Mouse (Mus musculus) hindbrain, embryonic 14.5 days (tissue): Measurements from ENCODE around the gene Fam221b. TPM values are rescaled to one million over a fixed set of nuclear protein-coding genes. Genes with fewer than 3 reads are reported as not detected.

ENCODE experiments used
- ATAC-seq: fragments of 200-750 bp; cut with Nextera tagmentation; 2 replicates; pipeline ENCODE4 v1.8.0; 2017; ENCODE audit warnings: moderate number of reproducible peaks, mild to moderate bottlenecking, moderate TSS enrichment, moderate library complexity; ENCODE audit not compliant: low FRiP score
- DNase-seq: peaks from one replicate; pipeline ENCODE4 v3.0.0-alpha.2; 2015; ENCODE audit warnings: low spot score
- H3K27ac ChIP-seq: fragments of 300-500 bp; sonication (generic); 2 replicates; pipeline ENCODE4 v1.5.1; 2014; ENCODE audit warnings: mild to moderate bottlenecking, moderate library complexity
- H3K27me3 ChIP-seq: fragments of 300-500 bp; sonication (generic); 2 replicates; pipeline ENCODE4 v1.6.1; 2014; ENCODE audit warnings: mild to moderate bottlenecking, low read length, mixed read lengths; ENCODE audit not compliant: control insufficient read depth, insufficient read depth
- H3K36me3 ChIP-seq: fragments of 300-500 bp; sonication (generic); replicated peaks from 2 replicates; pipeline ENCODE4 v1.6.1; 2014; ENCODE audit not compliant: control insufficient read depth, insufficient read depth
- H3K4me1 ChIP-seq: fragments of 300-500 bp; sonication (generic); replicated peaks from 2 replicates; pipeline ENCODE4 v1.6.1; 2014; ENCODE audit warnings: antibody characterized with exemption, low read length, mixed read lengths; ENCODE audit not compliant: control insufficient read depth, insufficient read depth
- H3K4me2 ChIP-seq: fragments of 300-500 bp; sonication (generic); replicated peaks from 2 replicates; pipeline ENCODE4 v1.6.1; 2014; ENCODE audit warnings: mild to moderate bottlenecking, moderate library complexity
- H3K4me3 ChIP-seq: fragments of 300-500 bp; sonication (generic); replicated peaks from 2 replicates; pipeline ENCODE4 v1.5.1; 2014; ENCODE audit warnings: mild to moderate bottlenecking, low read length
- H3K9ac ChIP-seq: fragments of 300-500 bp; sonication (generic); 2 replicates; pipeline ENCODE4 v1.6.1; 2014
- H3K9me3 ChIP-seq: fragments of 300-500 bp; sonication (generic); 2 replicates; pipeline ENCODE4 v1.6.1; 2016; ENCODE audit warnings: low read length; ENCODE audit not compliant: control insufficient read depth
- WGBS: fragments of 180-500 bp; shearing (Covaris S2); extraction: QIAGEN DNeasy Blood & Tissue Kit; methylation state at CpG from one replicate; pipeline ENCODE4 v1.1.7; 2014; 5-methylcytosine and 5-hydroxymethylcytosine counted together
- polyA plus RNA-seq: library from polyadenylated mRNA; unstranded; fragments of >200 nt; fragmentation: Nextera tagmentation; extraction: Ambion mirVana; gene quantifications from 2 replicates; pipeline ENCODE4 v1.2.1, GENCODE M21; 2014

The Fam221b gene
- polyA plus RNA-seq, result 1.9 and 2.2 TPM in 2 replicates

- WGBS, result under 1% methylated on average over 40 of the region's 41 CpGs
Observed at GRCm38 (mm10) chr4:43668782-43669427, at the start of gene Fam221b, which contains the start of gene Tmem8b. Fam221b (minus strand) TSS chr4:43669145. Tmem8b (plus strand) TSS chr4:43668971.

GRCm38 (mm10) chr4:43713652-43714219 is 44.8 kb upstream of the Fam221b start:
- no peaks in the 10 kb centered on the region for H3K36me3 ChIP-seq
- H3K4me2 ChIP-seq, result no peak overlapping the region
- no peak overlapping the region for H3K9ac ChIP-seq
- WGBS, result 34% methylated on average over 7 of the region's 7 CpGs
- H3K4me3 ChIP-seq, result no peak overlapping the region
- H3K9me3 ChIP-seq, result no peaks in the 10 kb centered on the region
- no peak for ATAC-seq
- no peak overlapping the region for H3K27ac ChIP-seq
- no peak for DNase-seq
- no peaks in the 10 kb centered on the region for H3K27me3 ChIP-seq
- no peaks in the 10 kb centered on the region for H3K4me1 ChIP-seq

More at GRCm38 (mm10) chr4:43668782-43669427, at the start of gene Fam221b, which contains the start of gene Tmem8b:
- H3K9ac ChIP-seq, result peak within 1 kb of the TSS; percentile 77
- ATAC-seq (peak; percentile 93), DNase-seq (peak; percentile 92)
- peaks cover 15% of the 10 kb centered on the region for H3K27me3 ChIP-seq
- peak within 1 kb of the TSS; percentile 82 for H3K4me2 ChIP-seq
- no peaks in the 10 kb centered on the region for H3K9me3 ChIP-seq
- H3K4me3 ChIP-seq, result peak within 1 kb of the TSS; percentile 69
- H3K36me3 ChIP-seq, result peaks cover 1% of the 10 kb centered on the region
- H3K4me1 ChIP-seq, result peaks cover 38% of the 10 kb centered on the region
- peak within 1 kb of the TSS; percentile 73 for H3K27ac ChIP-seq

GRCm38 (mm10) chr4:43711821-43712220 is 42.9 kb upstream of the Fam221b start:
- H3K9me3 ChIP-seq, result no peaks in the 10 kb centered on the region
- H3K4me3 ChIP-seq, result no peak overlapping the region
- H3K27ac ChIP-seq, result no peak overlapping the region
- no peaks in the 10 kb centered on the region for H3K27me3 ChIP-seq
- DNase-seq (peak; percentile 73), ATAC-seq (no peak)
- no peak overlapping the region for H3K4me2 ChIP-seq
- H3K36me3 ChIP-seq, result no peaks in the 10 kb centered on the region
- WGBS, result 3% methylated on average over 2 of the region's 2 CpGs
- no peaks in the 10 kb centered on the region for H3K4me1 ChIP-seq
- no peak overlapping the region for H3K9ac ChIP-seq

- Histone ChIP-seq H3K4me3 (no peak within 1 kb of the TSS), H3K9ac (no peak within 1 kb of the TSS), H3K27me3 (no peaks in the 10 kb centered on the region), H3K4me1 (no peaks in the 10 kb centered on the region), H3K36me3 (no peaks in the 10 kb centered on the region), H3K4me2 (no peak within 1 kb of the TSS), H3K27ac (no peak within 1 kb of the TSS), H3K9me3 (no peaks in the 10 kb centered on the region)
- DNase-seq, result no peak
- WGBS, result 80% methylated on average over 6 of the region's 6 CpGs
- ATAC-seq, result no peak
Observed at GRCm38 (mm10) chr4:43709869-43710268, 40.9 kb upstream of the Fam221b start, which contains the start of gene Olfr71. Olfr71 (minus strand) TSS chr4:43710255.

- Histone ChIP-seq H3K4me3 (no peak overlapping the region), H3K27ac (no peak overlapping the region), H3K4me2 (no peak overlapping the region), H3K36me3 (no peaks in the 10 kb centered on the region), H3K27me3 (no peaks in the 10 kb centered on the region), H3K9me3 (no peaks in the 10 kb centered on the region), H3K4me1 (no peaks in the 10 kb centered on the region), H3K9ac (no peak overlapping the region)
- 82% methylated on average over 13 of the region's 13 CpGs for WGBS
- DNase-seq (no peak), ATAC-seq (no peak)
Observed at GRCm38 (mm10) chr4:43705991-43706390, 37.0 kb upstream of the Fam221b start.

- WGBS, result 68% methylated on average over 8 of the region's 8 CpGs
- Histone ChIP-seq H3K4me3 (no peak overlapping the region), H3K27me3 (no peaks in the 10 kb centered on the region), H3K4me1 (no peaks in the 10 kb centered on the region), H3K27ac (no peak overlapping the region), H3K9ac (no peak overlapping the region), H3K36me3 (no peaks in the 10 kb centered on the region), H3K9me3 (no peaks in the 10 kb centered on the region), H3K4me2 (no peak overlapping the region)
- ATAC-seq (no peak), DNase-seq (no peak)
Observed at GRCm38 (mm10) chr4:43703851-43704250, 34.9 kb upstream of the Fam221b start.

GRCm38 (mm10) chr4:43703439-43703838 is 34.5 kb upstream of the Fam221b start:
- WGBS, result 82% methylated on average over 6 of the region's 6 CpGs
- no peak for DNase-seq

GRCm38 (mm10) chr4:43700707-43701106 is 31.8 kb upstream of the Fam221b start, which contains the start of gene Olfr70:
Olfr70 (minus strand) TSS chr4:43700807.
- H3K9me3 ChIP-seq, result no peaks in the 10 kb centered on the region
- H3K4me1 ChIP-seq, result no peaks in the 10 kb centered on the region
- DNase-seq, result no peak
- no peak for ATAC-seq
- no peak within 1 kb of the TSS for H3K9ac ChIP-seq
- no peak within 1 kb of the TSS for H3K4me2 ChIP-seq
- no peak within 1 kb of the TSS for H3K4me3 ChIP-seq
- H3K36me3 ChIP-seq, result no peaks in the 10 kb centered on the region
- H3K27ac ChIP-seq, result no peak within 1 kb of the TSS
- WGBS, result 93% methylated on average over 6 of the region's 6 CpGs
- H3K27me3 ChIP-seq, result no peaks in the 10 kb centered on the region

More at GRCm38 (mm10) chr4:43703439-43703838, 34.5 kb upstream of the Fam221b start:
- Histone ChIP-seq H3K4me2 (no peak overlapping the region), H3K36me3 (no peaks in the 10 kb centered on the region), H3K9ac (no peak overlapping the region), H3K27me3 (no peaks in the 10 kb centered on the region), H3K4me3 (no peak overlapping the region), H3K9me3 (no peaks in the 10 kb centered on the region), H3K4me1 (no peaks in the 10 kb centered on the region), H3K27ac (no peak overlapping the region)
- ATAC-seq, result no peak

- DNase-seq (no peak), ATAC-seq (no peak)
- no peak overlapping the region for H3K4me2 ChIP-seq
Observed at GRCm38 (mm10) chr4:43696561-43696960, 27.6 kb upstream of the Fam221b start.

More at GRCm38 (mm10) chr4:43696561-43696960, 27.6 kb upstream of the Fam221b start:
- no peaks in the 10 kb centered on the region for H3K9me3 ChIP-seq
- H3K27ac ChIP-seq, result no peak overlapping the region
- no peak overlapping the region for H3K4me3 ChIP-seq
- H3K4me1 ChIP-seq, result no peaks in the 10 kb centered on the region
- no peaks in the 10 kb centered on the region for H3K27me3 ChIP-seq
- H3K36me3 ChIP-seq, result 0 out of 2 replicates have a peak, but pooled peaks cover 2% of the 10 kb centered on the region
- H3K9ac ChIP-seq, result no peak overlapping the region
- WGBS, result 81% methylated on average over 13 of the region's 13 CpGs
